Mouse (Mus musculus): ENCODE data around the gene Ttc7. TPM values are rescaled to one million over a fixed set of nuclear protein-coding genes. Genes with fewer than 3 reads are reported as not detected.
A peak's percentile ranks its signal among the peaks of the same experiment; 100 is the strongest.

Gene Ttc7
- total RNA-seq, 2 experiments from 2014 or later, result 10.4 to 13.0 TPM

DNA sequence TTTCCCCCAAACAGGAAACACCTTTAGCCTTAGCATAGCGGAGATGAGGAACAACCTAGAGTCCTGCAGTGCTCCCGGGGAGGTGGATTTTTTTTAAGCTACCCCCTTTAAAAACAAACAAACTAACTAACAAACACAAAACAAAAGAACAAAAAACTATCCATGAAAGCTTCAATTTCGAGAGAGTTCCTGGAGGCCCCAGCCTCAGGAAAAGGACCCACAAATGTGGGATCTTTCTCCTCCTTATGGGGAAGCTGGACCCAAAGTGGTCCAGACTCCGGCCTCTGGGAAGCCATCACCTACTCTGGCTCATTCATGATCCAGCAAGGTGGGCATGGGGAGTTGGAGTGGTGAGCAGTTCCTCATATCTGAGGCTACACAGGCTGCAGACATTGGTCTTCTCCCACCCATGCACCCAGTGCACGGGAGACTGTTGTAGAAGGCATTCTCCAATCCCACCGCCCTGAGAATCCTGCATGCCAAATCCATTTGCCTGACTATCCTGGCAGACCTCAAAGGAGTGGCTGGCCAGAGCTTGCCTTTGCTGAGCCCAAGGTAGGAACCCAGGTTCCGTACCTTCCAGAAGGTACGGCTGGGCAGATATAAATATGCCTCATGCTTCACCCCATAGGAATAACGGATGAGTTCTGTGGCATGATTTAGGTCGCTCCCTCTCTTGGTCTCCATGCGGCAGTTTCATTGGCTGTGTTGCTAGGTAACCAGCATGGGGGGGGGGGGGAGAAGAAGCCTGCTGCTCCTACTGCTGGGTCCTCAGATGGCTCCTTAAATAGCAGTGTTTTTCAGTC is 48.9 kb downstream of the Ttc7 start:
- no peak for DNase-seq (ENCODE audit: low spot score)
- intact Hi-C loops (cut with DNase I), result no loop called here

- intact Hi-C loops (cut with DNase I), result no loop called here
- DNase-seq (ENCODE audit: low spot score), result no peak
These were observed 49.6 kb downstream of the Ttc7 start for GRCm38 (mm10) chr17:87332142-87332815.

- no peak for DNase-seq (ENCODE audit: low spot score)
- intact Hi-C loops (cut with DNase I), result no loop called here
These were observed 50.2 kb downstream of the Ttc7 start for GRCm38 (mm10) chr17:87332887-87333286.

DNA sequence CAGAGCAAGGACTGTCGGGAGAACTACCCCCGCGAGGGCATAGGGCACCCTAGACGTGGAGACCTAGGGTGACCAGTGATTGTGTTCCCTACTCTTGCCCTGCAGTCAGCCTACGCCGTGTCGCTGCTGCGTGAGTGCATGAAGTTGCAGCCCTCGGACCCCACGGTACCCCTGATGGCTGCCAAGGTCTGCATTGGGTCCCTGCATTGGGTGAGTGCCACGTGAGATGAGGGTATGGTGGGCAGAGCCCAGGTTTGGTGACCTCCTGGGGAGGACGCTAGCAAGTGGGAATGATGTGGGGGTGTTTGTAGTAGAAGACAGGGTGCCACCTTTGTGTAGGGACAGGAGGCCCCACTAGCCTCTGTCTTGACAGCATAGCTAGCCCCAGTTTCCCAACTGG is 51.5 kb downstream of the Ttc7 start:
- intact Hi-C loops (cut with DNase I), result no loop called here
- DNase-seq (ENCODE audit: low spot score), result no peak

- intact Hi-C loops (cut with DNase I), result loop anchor here (5.0 kb wide), 1 partner anchor 42 kb away; no protein-coding TSS in a partner anchor
- no peak for DNase-seq (ENCODE audit: low spot score)
These were observed 52.5 kb downstream of the Ttc7 start for GRCm38 (mm10) chr17:87335152-87335551.

DNA sequence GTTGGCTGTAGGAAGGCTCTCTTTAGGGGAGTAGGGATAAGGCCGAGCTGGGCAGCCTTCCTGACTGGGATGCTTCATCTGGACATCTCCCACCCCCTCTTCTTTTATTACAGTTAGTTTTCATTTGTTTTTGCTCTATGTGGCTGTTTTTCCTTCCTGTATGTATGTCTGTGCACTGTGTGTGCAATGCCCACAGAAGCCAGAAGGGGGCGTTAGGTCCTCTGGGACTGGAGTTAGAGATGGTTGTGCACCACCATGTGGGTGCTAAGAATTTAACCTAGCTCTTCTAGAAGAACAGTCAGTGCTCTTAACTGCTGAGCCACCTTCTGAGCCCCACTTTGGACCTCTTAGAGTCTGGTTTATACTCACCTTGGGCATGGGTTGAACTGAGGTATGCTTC is 53.0 kb downstream of the Ttc7 start:
- no peak for DNase-seq (ENCODE audit: low spot score)
- intact Hi-C loops (cut with DNase I), result loop anchor here (5.0 kb wide), 1 partner anchor 42 kb away; no protein-coding TSS in a partner anchor

DNA sequence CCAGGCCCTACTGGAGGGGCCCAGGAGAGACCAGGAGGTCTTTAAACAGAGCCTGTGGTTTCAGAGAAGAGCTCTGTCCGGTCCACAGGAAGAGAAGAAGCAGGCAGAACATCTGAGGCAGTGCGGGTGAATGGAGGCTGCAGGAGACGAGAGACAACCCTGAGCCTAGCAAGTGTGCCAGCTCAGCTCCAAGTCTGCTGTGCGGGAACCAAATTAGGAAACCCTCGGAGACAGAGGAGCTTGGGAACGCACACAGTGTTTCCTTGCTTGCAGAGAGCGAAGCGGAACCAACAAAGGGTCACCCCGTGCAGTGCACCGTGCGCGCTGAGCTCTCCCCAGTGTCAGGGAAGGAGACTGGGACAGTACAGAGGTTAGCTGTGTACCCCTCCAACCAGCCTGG is 54.2 kb downstream of the Ttc7 start:
- intact Hi-C loops (cut with DNase I), result loop anchor here (5.0 kb wide), 1 partner anchor 40 kb away; no protein-coding TSS in a partner anchor
- DNase-seq (ENCODE audit: low spot score), result no peak

DNA sequence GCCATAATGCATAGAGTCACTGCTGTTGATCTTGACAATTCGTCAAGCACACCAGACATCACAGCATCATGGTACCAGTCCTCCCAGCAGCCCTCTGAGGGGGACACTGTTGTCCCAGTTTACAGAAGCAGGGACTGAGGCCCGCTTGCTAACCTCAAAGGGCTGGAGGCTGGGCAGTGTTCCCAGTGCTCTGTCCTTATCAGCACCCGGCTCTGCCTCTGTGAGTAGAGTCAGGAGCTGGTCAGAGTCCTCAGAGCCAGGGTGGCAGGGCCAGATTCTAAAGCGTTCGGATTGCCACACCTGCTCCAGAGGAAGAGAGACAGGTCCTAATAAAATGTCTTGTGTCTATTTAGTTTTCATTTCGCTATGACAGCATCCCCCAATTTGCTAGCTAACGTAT is 55.0 kb downstream of the Ttc7 start:
- intact Hi-C loops (cut with DNase I), result loop anchor here (5.0 kb wide), 1 partner anchor 40 kb away; no protein-coding TSS in a partner anchor
- DNase-seq (ENCODE audit: low spot score), result no peak

GRCm38 (mm10) chr17:87339122-87339521 is 56.4 kb downstream of the Ttc7 start:
- intact Hi-C loops (cut with DNase I), result loop anchor here (5.0 kb wide), 1 partner anchor 38 kb away; no protein-coding TSS in a partner anchor
- DNase-seq (ENCODE audit: low spot score), result no peak

- DNase-seq (ENCODE audit: low spot score), result no peak
- intact Hi-C loops (cut with DNase I), result no loop called here
These were observed 60.5 kb downstream of the Ttc7 start for GRCm38 (mm10) chr17:87343060-87343703.

- intact Hi-C loops (cut with DNase I), result no loop called here
- DNase-seq (ENCODE audit: low spot score), result no peak
These were observed 62.0 kb downstream of the Ttc7 start for GRCm38 (mm10) chr17:87344441-87345251.

DNA sequence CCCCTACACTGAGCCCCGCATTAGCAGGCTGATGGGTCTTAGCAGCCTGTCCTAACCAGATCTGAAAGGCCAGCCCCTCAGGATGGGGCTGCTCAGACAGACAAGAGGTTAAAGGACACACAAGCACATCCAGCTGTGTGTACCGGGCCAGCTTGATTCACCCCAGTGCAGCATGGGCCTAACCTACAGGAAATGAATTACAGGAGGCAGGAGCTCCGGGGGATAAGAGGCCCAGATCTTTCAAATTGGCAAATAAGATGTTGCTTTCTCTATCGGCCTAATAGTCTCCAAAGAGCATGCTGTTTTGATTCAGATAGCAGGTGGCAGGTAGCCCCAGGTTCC is 62.5 kb downstream of the Ttc7 start:
- intact Hi-C loops (cut with DNase I), result no loop called here
- no peak for DNase-seq (ENCODE audit: low spot score)

- DNase-seq (ENCODE audit: low spot score), result no peak
- intact Hi-C loops (cut with DNase I), result no loop called here
These were observed 65.7 kb downstream of the Ttc7 start for GRCm38 (mm10) chr17:87348353-87348752.

- intact Hi-C loops (cut with DNase I), result no loop called here
- no peak for DNase-seq (ENCODE audit: low spot score)
These were observed 66.4 kb downstream of the Ttc7 start for GRCm38 (mm10) chr17:87349069-87349468.

GRCm38 (mm10) chr17:87349575-87349974 is 66.9 kb downstream of the Ttc7 start:
- no peak for DNase-seq (ENCODE audit: low spot score)
- intact Hi-C loops (cut with DNase I), result no loop called here

DNA sequence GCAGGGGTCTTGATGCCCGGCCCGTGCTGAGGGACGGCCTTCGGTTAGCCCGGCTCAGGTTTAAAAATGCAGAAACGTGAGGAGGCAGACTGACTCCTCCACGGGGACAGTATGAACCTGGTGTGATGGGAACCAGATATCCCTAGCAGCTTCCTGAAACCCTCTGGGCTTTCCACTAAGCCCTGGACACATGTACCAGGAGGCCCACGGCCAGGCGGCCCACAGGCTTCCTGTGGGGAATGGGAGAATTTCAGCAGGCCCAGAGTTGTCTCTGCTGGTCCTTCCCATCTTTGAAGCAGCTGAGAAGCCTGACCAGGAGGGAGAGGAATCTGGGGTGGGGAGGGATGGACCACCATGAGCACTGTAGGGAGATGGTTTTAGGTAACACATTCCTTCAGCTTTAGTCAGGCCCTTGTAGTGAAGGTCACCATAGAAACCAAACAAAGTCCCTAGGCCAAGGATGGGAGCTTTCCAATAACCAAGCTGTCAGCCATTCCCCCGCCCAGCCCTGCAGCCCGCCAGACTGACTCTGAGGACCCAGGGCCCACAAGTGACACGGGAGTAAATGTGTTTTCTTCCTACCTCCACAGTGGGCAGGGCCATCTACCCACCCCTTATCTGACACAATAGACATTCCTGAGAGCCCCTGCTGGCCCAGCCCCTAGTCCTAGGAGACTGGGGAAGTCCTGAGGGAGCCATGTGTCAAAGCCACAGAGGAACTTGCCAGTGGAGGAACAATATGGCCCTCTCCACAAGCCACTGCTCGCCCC is 68.0 kb downstream of the Ttc7 start:
- intact Hi-C loops (cut with DNase I), result loop anchor here (2.0 kb wide), 1 partner anchor 34 kb away; no protein-coding TSS in a partner anchor
- peak; percentile 56 for DNase-seq (ENCODE audit: low spot score)

DNA sequence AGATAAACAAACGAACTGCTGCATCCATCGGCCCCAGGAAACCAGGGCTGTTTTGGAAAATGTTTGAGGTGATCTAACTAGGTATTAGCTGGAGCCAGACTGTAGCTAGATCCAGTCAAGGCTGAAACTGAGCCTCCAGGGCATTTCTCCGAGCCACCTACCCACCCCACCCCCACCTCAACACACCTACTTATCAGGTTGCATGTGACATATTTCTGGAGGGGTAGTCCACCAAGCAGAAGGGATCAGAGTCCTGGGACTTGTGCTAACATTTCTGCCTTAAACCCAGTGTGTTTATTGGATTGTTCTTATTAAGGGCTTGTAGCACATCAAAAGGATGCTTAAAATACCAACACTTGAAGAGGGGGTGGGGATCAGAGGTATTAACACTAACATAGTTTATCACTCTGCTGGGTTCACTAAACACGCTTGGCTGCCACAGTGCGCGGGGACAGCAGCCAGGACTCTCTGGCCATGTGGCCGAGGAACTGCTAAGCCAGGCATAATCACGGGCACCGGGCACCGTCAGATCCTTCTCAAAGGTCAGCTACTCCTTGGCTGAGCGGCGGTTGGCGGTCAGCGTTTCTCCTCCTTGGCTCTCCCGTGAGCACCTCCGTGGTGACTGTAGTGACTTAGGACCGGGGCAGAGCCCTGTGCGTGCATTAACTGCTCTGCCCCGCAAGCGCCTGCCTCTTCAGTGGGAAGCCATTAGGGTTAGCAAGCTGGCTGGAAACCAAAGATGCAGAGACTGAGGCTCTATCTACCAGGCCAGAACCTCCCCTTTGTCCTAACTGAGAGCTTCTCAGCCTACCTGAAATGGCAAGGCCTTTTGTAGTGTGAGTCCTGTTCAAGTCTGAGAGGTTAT is 68.8 kb downstream of the Ttc7 start:
- intact Hi-C loops (cut with DNase I), result loop anchor here (2.0 kb wide), 1 partner anchor 35 kb away; no protein-coding TSS in a partner anchor

More for the DNA sequence above, 68.8 kb downstream of the Ttc7 start:
- DNase-seq (ENCODE audit: low spot score), result peak; percentile 46

All from heart, postnatal 25 days (tissue).